Mouse (Mus musculus) gonadal fat pad, adult 2 months (tissue): ENCODE results near the gene 2610001J05Rik. TPM values are rescaled to one million over a fixed set of nuclear protein-coding genes. Genes with fewer than 3 reads are reported as not detected.
A peak's percentile ranks its signal among the peaks of the same experiment; 100 is the strongest.
"Not testable (repeated sequence)": the region's sequence is repeated elsewhere in the genome, so short reads cannot be mapped to it uniquely, and the experiment has no call there.

ENCODE experiments used
- DNase-seq: peaks from one replicate; pipeline ENCODE4 v3.0.0-alpha.2; 2012; ENCODE audit warnings: low read depth
- polyA plus RNA-seq: library from polyadenylated mRNA; depleted of rRNA; stranded (reverse); fragments of >200 nt; gene quantifications from 2 replicates; pipeline ENCODE4 v1.2.3, GENCODE M21; 2012; rRNA removed

The 2610001J05Rik gene
- 38.2 and 49.3 TPM in 2 replicates for polyA plus RNA-seq

- peak; percentile 82 for DNase-seq
Observed at GRCm38 (mm10) chr6:13870919-13871624, at the start of gene 2610001J05Rik. TSS of gene 2610001J05Rik (minus strand) at chr6:13871518.

- peak; percentile 94 for DNase-seq
Observed at GRCm38 (mm10) chr6:13909762-13910537, 38.6 kb upstream of the 2610001J05Rik start.

GRCm38 (mm10) chr6:13902941-13903627 is 31.8 kb upstream of the 2610001J05Rik start:
- no peak for DNase-seq

GRCm38 (mm10) chr6:13884877-13885592 is 13.7 kb upstream of the 2610001J05Rik start:
- DNase-seq: no peak

- DNase-seq: no peak
Observed at GRCm38 (mm10) chr6:13882919-13883318, 11.6 kb upstream of the 2610001J05Rik start.

- DNase-seq: no peak
Observed at GRCm38 (mm10) chr6:13873959-13874358, 2.6 kb upstream of the 2610001J05Rik start.

- no peak for DNase-seq
Observed at GRCm38 (mm10) chr6:13872076-13872475, 758 bp upstream of the 2610001J05Rik start.

- DNase-seq: no peak
Observed at GRCm38 (mm10) chr6:13871625-13871958, 274 bp upstream of the 2610001J05Rik start.

GRCm38 (mm10) chr6:13870289-13870741 is 1.0 kb downstream of the 2610001J05Rik start:
- DNase-seq: no peak

- no peak for DNase-seq
Observed at GRCm38 (mm10) chr6:13860596-13860995, 10.7 kb downstream of the 2610001J05Rik start.

GRCm38 (mm10) chr6:13859877-13860585 is 11.3 kb downstream of the 2610001J05Rik start:
- no peak for DNase-seq

- DNase-seq: no peak
Observed at GRCm38 (mm10) chr6:13854230-13854629, 17.1 kb downstream of the 2610001J05Rik start.

GRCm38 (mm10) chr6:13853244-13853643 is 18.1 kb downstream of the 2610001J05Rik start:
- DNase-seq: no peak

- DNase-seq: not testable (repeated sequence)
Observed at GRCm38 (mm10) chr6:13846031-13846430, 25.3 kb downstream of the 2610001J05Rik start.

GRCm38 (mm10) chr6:13839345-13840054 is 31.8 kb downstream of the 2610001J05Rik start, which contains the start of gene Gpr85:
TSS of gene Gpr85 (minus strand) at chr6:13839942.
- DNase-seq: no peak

GRCm38 (mm10) chr6:13838677-13839344 is 32.5 kb downstream of the 2610001J05Rik start:
- no peak for DNase-seq

GRCm38 (mm10) chr6:13837916-13838676 is 33.2 kb downstream of the 2610001J05Rik start:
- DNase-seq: no peak

- DNase-seq: no peak
Observed at GRCm38 (mm10) chr6:13836967-13837570, 34.2 kb downstream of the 2610001J05Rik start.
